Mouse (Mus musculus) forebrain, postnatal 0 days (tissue): ENCODE measurements around the gene Gtf2h1. TPM values are rescaled to one million over a fixed set of nuclear protein-coding genes. Genes with fewer than 3 reads are reported as not detected.

Experiments
- ATAC-seq: fragments of 200-750 bp; cut with Nextera tagmentation; 2 replicates; pipeline ENCODE4 v1.8.0; 2017; ENCODE audit warnings: mild to moderate bottlenecking, moderate library complexity
- DNase-seq: peaks from one replicate; pipeline ENCODE4 v3.0.0-alpha.2; 2015
- H3K27ac ChIP-seq: fragments of 300-500 bp; sonication (generic); 2 replicates; pipeline ENCODE4 v1.5.1; 2014; ENCODE audit warnings: low read depth, mild to moderate bottlenecking, antibody characterized with exemption, low read length, moderate library complexity, mixed read lengths
- H3K27me3 ChIP-seq: fragments of 300-500 bp; sonication (generic); 2 replicates; pipeline ENCODE4 v1.6.1; 2014; ENCODE audit warnings: mild to moderate bottlenecking, low read length, mixed read lengths; ENCODE audit not compliant: insufficient read depth
- H3K36me3 ChIP-seq: fragments of 300-500 bp; sonication (generic); 2 replicates; pipeline ENCODE4 v1.6.1; 2014; ENCODE audit warnings: mild to moderate bottlenecking, moderate library complexity; ENCODE audit not compliant: insufficient read depth
- H3K4me1 ChIP-seq: fragments of 300-500 bp; sonication (generic); 2 replicates; pipeline ENCODE4 v1.6.1; 2014; ENCODE audit warnings: antibody characterized with exemption; ENCODE audit not compliant: insufficient read depth
- H3K4me2 ChIP-seq: fragments of 300-500 bp; sonication (generic); 2 replicates; pipeline ENCODE4 v1.6.1; 2014; ENCODE audit warnings: low read depth, mild to moderate bottlenecking, moderate library complexity
- H3K4me3 ChIP-seq: fragments of 300-500 bp; sonication (generic); 2 replicates; pipeline ENCODE4 v1.5.1; 2014; ENCODE audit warnings: low read depth, low read length, mixed read lengths
- H3K9ac ChIP-seq: fragments of 300-500 bp; sonication (generic); 2 replicates; pipeline ENCODE4 v1.6.1; 2014; ENCODE audit warnings: mild to moderate bottlenecking
- H3K9me3 ChIP-seq: fragments of 300-500 bp; sonication (generic); 2 replicates; pipeline ENCODE4 v1.6.1; 2016; ENCODE audit warnings: low read length
- CTCF ChIP-seq: sonication (generic); IDR thresholded peaks from 2 replicates; pipeline ENCODE4 v1.5.1; 2016; ENCODE audit warnings: antibody characterized with exemption, control low read depth, low read depth
- WGBS: fragments of 180-500 bp; shearing (Covaris S2); extraction: QIAGEN DNeasy Blood & Tissue Kit; methylation state at CpG from one replicate; pipeline ENCODE4 v1.1.7; 2014; 5-methylcytosine and 5-hydroxymethylcytosine counted together
- polyA plus RNA-seq: library from polyadenylated mRNA; unstranded; fragments of >200 nt; fragmentation: Nextera tagmentation; extraction: Ambion mirVana; gene quantifications from 2 replicates; pipeline ENCODE4 v1.2.1, GENCODE M21; 2015
- total RNA-seq: library from RNA; depleted of rRNA; stranded (reverse); fragments of >200 nt; gene quantifications from 2 replicates; pipeline ENCODE4 v1.2.3, GENCODE M21; 2014

Gene Gtf2h1
- total and polyA plus RNA-seq, 2 experiments from 2014 or later: 42.1 to 60.1 TPM

GRCm38 (mm10) chr7:46836357-46836756, 40.5 kb downstream of the Gtf2h1 start:
- no peak for DNase-seq
- Histone ChIP-seq H3K4me1 (peaks cover 16% of the 10 kb centered on the region), H3K9ac (no peak overlapping the region), H3K9me3 (no peaks in the 10 kb centered on the region), H3K27me3 (no peaks in the 10 kb centered on the region), H3K36me3 (no peaks in the 10 kb centered on the region), H3K27ac (no peak overlapping the region), H3K4me2 (no peak overlapping the region), H3K4me3 (no peak overlapping the region)
- 83% methylated on average over 5 of the region's 5 CpGs for WGBS
- no peak for TF ChIP-seq CTCF
- no peak for ATAC-seq

DNA sequence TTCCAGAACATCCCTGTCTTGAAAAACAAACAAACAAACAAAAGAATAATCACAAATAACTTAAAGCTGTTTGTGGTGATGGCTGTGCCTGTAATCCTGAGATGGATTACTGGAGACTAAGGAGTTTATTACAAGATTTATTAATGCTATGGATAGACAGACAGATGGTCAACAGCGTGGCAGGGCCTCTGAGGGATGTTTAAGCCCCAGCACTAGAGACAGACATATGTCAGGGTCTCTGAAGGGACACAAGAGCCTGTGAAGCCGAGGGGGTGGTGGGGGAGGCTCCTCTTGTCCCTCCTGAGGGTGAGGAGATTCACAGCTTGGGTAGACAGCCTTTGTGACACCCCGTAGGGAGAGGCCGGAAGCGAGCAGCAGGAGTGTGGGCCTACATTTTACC, 41.2 kb downstream of the Gtf2h1 start:
- no peak for TF ChIP-seq CTCF
- H3K27ac ChIP-seq: no peak overlapping the region

DNA sequence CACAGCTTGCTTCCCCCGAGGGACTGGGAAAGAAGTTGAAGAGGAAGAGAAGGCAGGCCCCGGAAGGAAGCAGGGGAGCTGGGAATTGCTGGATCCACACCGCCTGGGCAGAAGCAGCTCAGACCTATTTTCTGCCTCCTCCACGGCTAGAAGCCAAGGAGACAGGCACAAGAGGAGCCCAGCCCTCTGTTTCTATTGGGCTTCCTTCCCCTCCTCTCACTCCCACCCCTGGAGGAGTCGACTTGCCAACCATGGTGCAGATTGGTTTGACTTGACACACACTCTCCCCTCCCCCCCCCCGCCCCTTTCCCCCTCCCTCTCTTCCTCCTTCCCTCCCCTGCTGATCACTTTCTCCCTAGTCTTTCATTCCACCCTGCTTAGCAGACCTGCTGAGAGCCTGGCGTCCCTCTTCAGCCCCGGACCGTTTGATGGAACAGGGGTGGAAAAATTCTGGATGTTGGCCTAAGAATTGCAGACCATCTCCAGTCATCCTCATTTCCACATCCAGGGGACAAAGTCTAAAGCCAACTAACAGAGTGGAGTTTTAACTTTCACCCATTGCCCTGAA, 42.3 kb downstream of the Gtf2h1 start:
- H3K27me3 ChIP-seq: no peaks in the 10 kb centered on the region
- no peak overlapping the region for H3K4me3 ChIP-seq
- peak overlapping the region; percentile 87 for H3K27ac ChIP-seq
- H3K4me1 ChIP-seq: peaks cover 16% of the 10 kb centered on the region
- TF ChIP-seq CTCF: no peak
- no peaks in the 10 kb centered on the region for H3K9me3 ChIP-seq
- peak overlapping the region; percentile 22; the same call in 1 of the 2 replicates for H3K9ac ChIP-seq
- DNase-seq (peak; percentile 77), ATAC-seq (peak; percentile 81)
- H3K36me3 ChIP-seq: no peaks in the 10 kb centered on the region
- WGBS: 2% methylated on average over 8 of the region's 9 CpGs
- H3K4me2 ChIP-seq: peak overlapping the region; percentile 40

More for the DNA sequence above, 41.2 kb downstream of the Gtf2h1 start:
- Histone ChIP-seq H3K36me3 (no peaks in the 10 kb centered on the region), H3K9ac (no peak overlapping the region), H3K4me2 (no peak overlapping the region), H3K9me3 (no peaks in the 10 kb centered on the region), H3K4me1 (peaks cover 16% of the 10 kb centered on the region), H3K4me3 (no peak overlapping the region), H3K27me3 (no peaks in the 10 kb centered on the region)
- ATAC-seq (no peak), DNase-seq (no peak)
- whole genome bisulfite sequencing: 59% methylated on average over 5 of the region's 5 CpGs

GRCm38 (mm10) chr7:46838891-46839302, 43.0 kb downstream of the Gtf2h1 start:
- H3K36me3 ChIP-seq: no peaks in the 10 kb centered on the region
- 6% methylated on average over 8 of the region's 8 CpGs for WGBS
- DNase-seq (peak; percentile 94), ATAC-seq (peak; percentile 94)
- no peaks in the 10 kb centered on the region for H3K27me3 ChIP-seq
- peak overlapping the region; percentile 87 for H3K27ac ChIP-seq
- peaks cover 16% of the 10 kb centered on the region for H3K4me1 ChIP-seq
- peak overlapping the region; percentile 40 for H3K4me2 ChIP-seq
- H3K9ac ChIP-seq: peak overlapping the region; percentile 39; the same call in 1 of the 2 replicates
- no peak for TF ChIP-seq CTCF
- no peak overlapping the region for H3K4me3 ChIP-seq
- H3K9me3 ChIP-seq: no peaks in the 10 kb centered on the region

- no peaks in the 10 kb centered on the region for H3K36me3 ChIP-seq
- no peaks in the 10 kb centered on the region for H3K9me3 ChIP-seq
- no peaks in the 10 kb centered on the region for H3K27me3 ChIP-seq
- H3K4me2 ChIP-seq: peak overlapping the region; percentile 40
- no peak overlapping the region for H3K9ac ChIP-seq
- 49% methylated on average over 7 of the region's 7 CpGs for WGBS
- DNase-seq (no peak), ATAC-seq (peak; percentile 14; the same call in 1 of the 2 replicates)
- peaks cover 16% of the 10 kb centered on the region for H3K4me1 ChIP-seq
- H3K4me3 ChIP-seq: no peak overlapping the region
- no peak for TF ChIP-seq CTCF
- H3K27ac ChIP-seq: peak overlapping the region; percentile 87
These were observed 43.5 kb downstream of the Gtf2h1 start for GRCm38 (mm10) chr7:46839446-46839845.

- H3K9ac ChIP-seq: no peak overlapping the region
- H3K4me1 ChIP-seq: peaks cover 16% of the 10 kb centered on the region
- ATAC-seq: no peak
- no peak overlapping the region for H3K27ac ChIP-seq
- no peak for TF ChIP-seq CTCF
- H3K4me3 ChIP-seq: no peak overlapping the region
- H3K4me2 ChIP-seq: no peak overlapping the region
- no peaks in the 10 kb centered on the region for H3K27me3 ChIP-seq
- 71% methylated on average over 5 of the region's 5 CpGs for WGBS
- DNase-seq: no peak
- H3K36me3 ChIP-seq: no peaks in the 10 kb centered on the region
- H3K9me3 ChIP-seq: no peaks in the 10 kb centered on the region
These were observed 44.0 kb downstream of the Gtf2h1 start for GRCm38 (mm10) chr7:46839861-46840260.

- Histone ChIP-seq H3K9me3 (no peaks in the 10 kb centered on the region), H3K27me3 (no peaks in the 10 kb centered on the region), H3K27ac (no peak overlapping the region), H3K4me1 (peaks cover 16% of the 10 kb centered on the region), H3K4me2 (no peak overlapping the region), H3K9ac (no peak overlapping the region), H3K4me3 (no peak overlapping the region), H3K36me3 (no peaks in the 10 kb centered on the region)
- 47% methylated on average over 4 of the region's 4 CpGs for WGBS
- DNase-seq: no peak
- no peak for ATAC-seq
- TF ChIP-seq CTCF: no peak
These were observed 44.4 kb downstream of the Gtf2h1 start for GRCm38 (mm10) chr7:46840326-46840725.
